Mouse (Mus musculus) neural tube, embryonic 11.5 days (tissue): ENCODE measurements at regions not wholly inside any gene's neighbourhood (a gene's known extent, or its start where the extent isn't known, plus 50 kb on each side); places are given as distances from the start of the nearest gene placed in this dataset.
A peak's percentile ranks its signal among the peaks of the same experiment; 100 is the strongest.

Source experiments
- ATAC-seq: fragments of 200-750 bp; cut with Nextera tagmentation; 2 replicates; pipeline ENCODE4 v1.8.0; 2017; ENCODE audit warnings: moderate number of reproducible peaks, mild to moderate bottlenecking, moderate TSS enrichment, moderate library complexity; ENCODE audit not compliant: insufficient read depth, low FRiP score, low TSS enrichment
- DNase-seq: peaks from one replicate; pipeline ENCODE4 v3.0.0-alpha.2; 2015; ENCODE audit warnings: low spot score
- H3K27ac ChIP-seq: fragments of 300-500 bp; sonication (generic); 2 replicates; pipeline ENCODE4 v1.5.1; 2014; ENCODE audit warnings: low read depth, mild to moderate bottlenecking, low read length
- H3K27me3 ChIP-seq: fragments of 300-500 bp; sonication (generic); 2 replicates; pipeline ENCODE4 v1.6.1; 2014; ENCODE audit warnings: mild to moderate bottlenecking, low read length, mixed read lengths; ENCODE audit not compliant: control insufficient read depth, insufficient read depth
- H3K36me3 ChIP-seq: fragments of 300-500 bp; sonication (generic); 2 replicates; pipeline ENCODE4 v1.6.1; 2014; ENCODE audit warnings: mild to moderate bottlenecking, low read length, moderate library complexity, mixed read lengths; ENCODE audit not compliant: control insufficient read depth, insufficient read depth
- H3K4me1 ChIP-seq: fragments of 300-500 bp; sonication (generic); 2 replicates; pipeline ENCODE4 v1.6.1; 2014; ENCODE audit warnings: low read length, mixed read lengths; ENCODE audit not compliant: control insufficient read depth, insufficient read depth
- H3K4me2 ChIP-seq: fragments of 300-500 bp; sonication (generic); 2 replicates; pipeline ENCODE4 v1.6.1; 2014; ENCODE audit warnings: low read depth, mild to moderate bottlenecking, moderate library complexity
- H3K4me3 ChIP-seq: fragments of 300-500 bp; sonication (generic); 2 replicates; pipeline ENCODE4 v1.5.1; 2014; ENCODE audit warnings: low read depth, low read length
- H3K9ac ChIP-seq: fragments of 300-500 bp; sonication (generic); 2 replicates; pipeline ENCODE4 v1.6.1; 2014; ENCODE audit warnings: mild to moderate bottlenecking, low read length
- H3K9me3 ChIP-seq: fragments of 300-500 bp; sonication (generic); 2 replicates; pipeline ENCODE4 v1.6.1; 2016; ENCODE audit warnings: low read length; ENCODE audit not compliant: control insufficient read depth
- WGBS: fragments of 180-500 bp; shearing (Covaris S2); extraction: QIAGEN DNeasy Blood & Tissue Kit; methylation state at CpG from one replicate; pipeline ENCODE4 v1.1.7; 2014; 5-methylcytosine and 5-hydroxymethylcytosine counted together

DNA sequence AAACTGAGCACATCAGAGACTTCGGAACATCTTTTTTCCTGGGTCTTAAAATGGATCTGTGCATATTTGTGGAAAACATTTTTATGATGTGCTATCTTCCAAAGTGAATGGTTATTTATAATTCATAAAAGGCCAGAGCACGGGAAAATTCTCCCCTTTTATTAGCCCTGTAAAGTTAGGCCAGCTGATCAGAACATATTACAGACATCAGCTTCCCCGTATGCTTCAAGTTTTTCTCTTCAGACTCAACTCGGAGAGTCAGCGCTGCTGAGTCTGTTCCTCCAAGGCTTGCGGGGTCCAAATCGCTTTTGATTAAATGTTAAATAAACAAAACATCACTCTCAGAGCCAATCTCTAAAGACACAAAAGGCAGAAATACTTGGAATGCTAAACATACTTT, 134.1 kb upstream of the Smim15 start:
- no peak for DNase-seq
- H3K27ac ChIP-seq, result no peak overlapping the region
- peaks cover 3% of the 10 kb centered on the region; the same call in 1 of the 2 replicates for H3K4me1 ChIP-seq
- no peak for ATAC-seq
- H3K36me3 ChIP-seq, result no peaks in the 10 kb centered on the region
- H3K27me3 ChIP-seq, result no peaks in the 10 kb centered on the region
- H3K4me3 ChIP-seq, result no peak overlapping the region
- no peak overlapping the region for H3K9ac ChIP-seq
- no peaks in the 10 kb centered on the region for H3K9me3 ChIP-seq
- WGBS, result 82% methylated on average over 7 of the region's 7 CpGs
- no peak overlapping the region for H3K4me2 ChIP-seq

DNA sequence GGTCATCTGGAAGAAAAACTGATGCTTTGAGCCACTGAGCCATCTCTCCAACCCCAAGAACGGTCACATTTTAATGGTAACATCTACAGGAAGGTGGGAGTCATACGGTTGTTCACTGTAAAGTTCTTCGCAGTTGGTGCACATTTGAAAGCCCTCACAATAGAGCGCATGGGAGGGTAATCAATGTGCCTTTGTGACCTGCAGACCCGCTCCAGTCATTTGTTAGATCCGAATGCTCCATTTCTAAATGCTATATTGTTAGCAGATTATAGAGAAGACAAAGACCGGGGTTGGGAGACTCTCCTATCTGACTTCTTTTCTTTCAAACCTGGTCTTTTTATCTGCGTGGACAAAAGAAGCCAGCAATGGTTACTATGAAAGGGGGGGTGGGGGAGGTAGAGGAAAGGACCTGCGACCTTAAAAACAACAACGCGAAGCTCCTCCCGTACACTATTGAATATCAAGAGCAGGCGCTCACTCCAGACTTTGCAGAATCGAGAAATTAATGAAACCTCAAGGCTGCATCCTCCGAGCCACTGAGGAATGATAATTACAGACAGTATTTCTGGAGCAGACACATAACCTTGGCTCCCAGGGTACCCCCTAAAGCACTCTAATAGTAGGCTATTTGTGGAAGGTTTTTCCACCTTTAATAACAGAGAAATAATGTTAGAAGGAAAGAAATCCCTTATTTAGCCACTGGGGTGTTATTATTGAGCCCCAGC, 134.7 kb upstream of the Smim15 start:
- ATAC-seq, result no peak

DNA sequence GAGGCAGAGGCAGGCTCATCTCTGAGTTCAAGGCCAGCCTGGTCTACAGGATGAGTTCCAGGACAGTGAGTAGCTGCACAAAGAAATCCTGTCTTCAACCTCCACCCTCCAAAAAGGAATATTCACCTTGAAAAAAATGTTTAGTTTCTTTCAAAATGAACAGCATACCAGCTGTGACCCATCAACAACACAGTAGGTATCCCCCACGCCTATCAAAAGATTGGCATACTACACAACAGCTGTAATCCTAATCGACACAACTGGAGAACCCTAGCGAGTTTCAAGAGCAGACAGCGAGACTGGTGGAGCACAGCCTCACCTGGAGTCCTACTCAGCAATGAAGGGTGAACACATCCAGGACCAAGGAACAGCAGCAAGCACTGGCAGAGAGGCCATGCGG, 136.3 kb upstream of the Smim15 start:
- no peak overlapping the region for H3K27ac ChIP-seq
- DNase-seq (no peak), ATAC-seq (no peak)
- no peaks in the 10 kb centered on the region for H3K36me3 ChIP-seq
- no peaks in the 10 kb centered on the region for H3K9me3 ChIP-seq
- H3K4me3 ChIP-seq, result no peak overlapping the region
- no peak overlapping the region for H3K4me2 ChIP-seq
- H3K27me3 ChIP-seq, result no peaks in the 10 kb centered on the region
- WGBS, result 91% methylated on average over 5 of the region's 5 CpGs
- no peak overlapping the region for H3K9ac ChIP-seq
- peaks cover 3% of the 10 kb centered on the region; the same call in 1 of the 2 replicates for H3K4me1 ChIP-seq

More for the DNA sequence above, 134.7 kb upstream of the Smim15 start:
- H3K27me3 ChIP-seq, result no peaks in the 10 kb centered on the region
- no peak overlapping the region for H3K27ac ChIP-seq
- 45% methylated on average over 15 of the region's 15 CpGs for WGBS
- no peaks in the 10 kb centered on the region for H3K9me3 ChIP-seq
- no peaks in the 10 kb centered on the region for H3K36me3 ChIP-seq
- H3K4me1 ChIP-seq, result peaks cover 3% of the 10 kb centered on the region; the same call in 1 of the 2 replicates
- no peak overlapping the region for H3K4me3 ChIP-seq
- no peak overlapping the region for H3K4me2 ChIP-seq
- H3K9ac ChIP-seq, result no peak overlapping the region
- DNase-seq, result no peak

DNA sequence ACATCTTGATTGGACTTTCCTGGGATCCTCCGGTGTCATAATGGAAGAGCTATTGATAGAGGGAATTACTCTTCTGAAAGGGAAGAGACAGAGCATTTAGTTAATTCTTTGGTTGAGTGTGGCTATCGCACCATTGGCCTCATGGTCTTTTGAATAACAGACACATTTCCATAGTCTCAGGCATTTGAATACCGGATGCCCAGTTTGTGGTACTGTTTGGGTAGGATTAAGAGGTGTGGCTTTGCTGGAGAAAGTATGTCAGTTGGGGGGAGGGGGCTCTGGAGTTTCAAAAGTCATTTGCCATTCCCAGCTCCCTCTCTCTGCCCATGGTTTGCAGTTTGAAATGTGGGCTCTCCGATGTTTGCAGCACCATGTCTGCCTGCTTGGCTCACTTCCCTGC, 139.4 kb upstream of the Smim15 start:
- DNase-seq (no peak), ATAC-seq (no peak)
- Histone ChIP-seq H3K4me1 (peaks cover 3% of the 10 kb centered on the region; the same call in 1 of the 2 replicates), H3K27me3 (no peaks in the 10 kb centered on the region), H3K36me3 (no peaks in the 10 kb centered on the region), H3K4me3 (no peak overlapping the region), H3K9ac (no peak overlapping the region), H3K9me3 (no peaks in the 10 kb centered on the region), H3K27ac (no peak overlapping the region), H3K4me2 (no peak overlapping the region)
- whole genome bisulfite sequencing, result 85% methylated on average over 4 of the region's 4 CpGs

DNA sequence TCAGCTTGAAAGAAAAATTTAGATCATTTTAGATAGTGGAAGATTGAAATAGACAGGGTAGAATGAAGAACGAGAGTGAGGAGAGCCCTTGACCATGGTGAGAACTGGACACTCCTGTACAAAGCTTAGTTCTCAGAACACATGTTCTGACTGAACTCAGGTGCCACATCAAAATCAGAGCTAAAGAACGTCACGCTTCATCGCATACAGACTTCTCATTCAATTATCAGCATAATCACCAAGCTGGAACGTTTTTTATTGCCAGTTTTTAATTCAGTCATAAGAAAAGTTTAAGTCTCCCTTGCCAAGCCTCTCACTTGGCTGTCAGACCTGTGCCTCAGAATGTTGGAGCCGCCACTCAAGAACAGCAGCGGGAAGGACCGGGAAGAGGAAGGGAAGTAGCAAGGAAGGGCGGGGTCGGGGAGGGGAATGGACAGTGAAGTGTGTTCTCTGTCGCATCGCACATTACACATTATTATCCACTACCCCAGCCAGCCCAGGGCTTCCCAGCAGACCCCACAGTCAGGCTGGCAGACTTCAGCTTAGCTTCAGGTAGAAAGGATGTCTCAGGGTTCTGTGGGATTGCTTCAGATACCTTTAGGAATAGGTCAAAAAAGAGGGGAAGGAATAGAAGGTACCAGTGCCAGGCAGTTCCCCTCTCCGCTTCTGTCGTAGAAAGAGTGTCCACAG, 140.1 kb upstream of the Smim15 start:
- WGBS, result 85% methylated on average over 14 of the region's 14 CpGs
- Histone ChIP-seq H3K9ac (no peak overlapping the region), H3K36me3 (no peaks in the 10 kb centered on the region), H3K27ac (no peak overlapping the region), H3K27me3 (no peaks in the 10 kb centered on the region), H3K4me2 (no peak overlapping the region), H3K9me3 (no peaks in the 10 kb centered on the region), H3K4me3 (no peak overlapping the region), H3K4me1 (peaks cover under 1% of the 10 kb centered on the region; the same call in 1 of the 2 replicates)
- ATAC-seq (no peak), DNase-seq (no peak)

DNA sequence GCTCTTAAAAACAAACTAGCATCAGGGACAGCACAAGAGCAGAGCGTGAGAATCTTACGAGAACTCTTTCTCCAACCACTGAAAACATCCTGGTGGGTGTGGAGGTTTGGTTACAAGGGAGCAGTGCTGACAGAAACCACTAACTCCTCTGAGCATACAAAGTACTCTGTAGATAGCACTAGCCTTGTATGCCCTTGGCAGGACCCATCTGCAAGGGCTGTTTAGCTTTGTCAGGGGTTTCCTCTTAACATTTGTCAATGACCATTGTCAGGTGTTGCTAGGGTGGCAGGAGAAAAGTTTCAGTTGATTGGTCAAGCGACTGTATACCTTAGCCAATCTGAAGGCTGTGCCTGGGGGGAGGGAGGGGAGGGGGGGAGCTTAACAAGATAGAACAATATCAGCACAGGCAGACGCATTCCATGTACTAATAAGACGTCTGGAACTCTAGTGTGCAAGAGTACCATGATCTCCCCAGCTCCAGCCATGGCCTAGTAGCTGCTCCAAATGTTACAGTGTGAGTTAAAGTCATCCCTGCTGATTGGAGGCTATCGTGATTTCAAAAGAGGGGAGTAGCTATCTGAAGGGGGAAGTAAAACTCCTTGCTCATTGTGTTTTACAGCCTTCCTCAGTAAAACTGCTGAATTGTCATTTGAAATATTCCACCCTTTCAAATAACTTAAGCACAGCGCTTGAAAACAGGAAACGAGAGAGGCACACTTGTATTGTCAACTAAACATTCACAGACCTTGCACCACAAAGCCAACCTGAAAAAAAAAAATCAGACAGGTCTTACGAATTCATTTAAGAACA, 140.9 kb upstream of the Smim15 start:
- Histone ChIP-seq H3K27ac (no peak overlapping the region), H3K4me2 (no peak overlapping the region), H3K27me3 (no peaks in the 10 kb centered on the region), H3K4me1 (no peaks in the 10 kb centered on the region), H3K9ac (no peak overlapping the region), H3K36me3 (no peaks in the 10 kb centered on the region), H3K9me3 (no peaks in the 10 kb centered on the region), H3K4me3 (no peak overlapping the region)
- ATAC-seq, result peak; percentile 73
- peak; percentile 52 for DNase-seq
- 41% methylated on average over 9 of the region's 9 CpGs for WGBS

DNA sequence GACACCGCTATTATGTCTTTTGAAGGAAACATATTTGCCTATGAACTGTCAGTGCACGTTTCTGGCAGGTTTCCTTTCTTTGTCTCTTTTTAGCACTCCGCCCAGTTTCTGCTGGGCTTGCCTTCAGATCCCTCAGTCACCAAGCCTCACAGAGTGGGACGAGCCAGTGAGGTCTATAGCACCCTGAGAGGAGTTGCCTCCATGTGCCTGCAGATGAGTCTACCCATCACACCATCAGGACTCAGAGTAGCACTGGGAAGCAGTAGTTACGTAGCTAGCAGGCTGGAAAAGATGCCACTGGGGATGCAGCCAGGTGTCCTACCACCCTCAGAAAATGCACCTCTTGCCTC, 141.5 kb upstream of the Smim15 start:
- ATAC-seq (peak; percentile 33; the same call in 1 of the 2 replicates), DNase-seq (no peak)
- Histone ChIP-seq H3K4me3 (no peak overlapping the region), H3K4me1 (no peaks in the 10 kb centered on the region), H3K27ac (no peak overlapping the region), H3K36me3 (no peaks in the 10 kb centered on the region), H3K4me2 (no peak overlapping the region), H3K9me3 (no peaks in the 10 kb centered on the region), H3K9ac (no peak overlapping the region), H3K27me3 (no peaks in the 10 kb centered on the region)
- 79% methylated on average over 5 of the region's 5 CpGs for WGBS

DNA sequence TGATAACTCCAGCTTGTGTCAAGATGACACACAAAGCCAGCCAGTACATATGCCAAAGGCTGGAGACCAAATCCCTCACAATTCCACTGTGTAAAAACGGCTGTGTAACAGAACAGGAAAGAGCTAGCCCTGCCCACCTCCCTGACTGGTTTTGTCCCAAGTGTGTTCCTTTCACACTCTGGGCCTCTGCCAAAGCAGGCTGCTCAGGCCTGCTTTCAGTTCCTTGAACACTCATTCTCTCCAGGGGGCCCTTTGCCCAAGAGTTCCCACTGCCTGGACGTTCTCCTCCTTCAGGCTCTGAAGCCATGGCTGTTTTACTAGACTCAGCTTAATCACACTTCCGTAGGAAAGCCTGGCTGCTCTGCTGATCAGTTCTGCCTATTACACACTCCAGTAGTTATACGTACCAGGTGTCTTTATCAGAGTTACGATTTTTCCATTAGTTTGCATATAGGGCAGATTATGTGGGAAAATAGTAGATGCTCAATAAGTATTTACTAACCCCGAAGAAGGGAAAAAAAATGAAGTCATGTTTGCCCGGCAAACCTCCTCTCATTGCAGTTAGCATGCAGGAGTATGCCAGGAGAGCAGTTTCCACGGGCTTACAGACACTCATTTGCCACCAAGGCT, 144.5 kb upstream of the Smim15 start:
- H3K4me1 ChIP-seq, result no peaks in the 10 kb centered on the region
- no peak overlapping the region for H3K9ac ChIP-seq
- no peaks in the 10 kb centered on the region for H3K27me3 ChIP-seq
- ATAC-seq, result no peak
- 66% methylated on average over 8 of the region's 8 CpGs for WGBS
- H3K4me2 ChIP-seq, result no peak overlapping the region
- H3K4me3 ChIP-seq, result no peak overlapping the region
- no peak for DNase-seq
- no peaks in the 10 kb centered on the region for H3K36me3 ChIP-seq
- H3K9me3 ChIP-seq, result no peaks in the 10 kb centered on the region
- H3K27ac ChIP-seq, result no peak overlapping the region
